Mouse (Mus musculus): ENCODE data around the gene Flna. TPM values are rescaled to one million over a fixed set of nuclear protein-coding genes. Genes with fewer than 3 reads are reported as not detected.
A peak's percentile ranks its signal among the peaks of the same experiment; 100 is the strongest.
"Not testable (repeated sequence)": the region's sequence is repeated elsewhere in the genome, so short reads cannot be mapped to it uniquely, and the experiment has no call there.

The Flna gene
- polyA plus RNA-seq, 1 experiment from 2014 or later: 333 TPM

DNA sequence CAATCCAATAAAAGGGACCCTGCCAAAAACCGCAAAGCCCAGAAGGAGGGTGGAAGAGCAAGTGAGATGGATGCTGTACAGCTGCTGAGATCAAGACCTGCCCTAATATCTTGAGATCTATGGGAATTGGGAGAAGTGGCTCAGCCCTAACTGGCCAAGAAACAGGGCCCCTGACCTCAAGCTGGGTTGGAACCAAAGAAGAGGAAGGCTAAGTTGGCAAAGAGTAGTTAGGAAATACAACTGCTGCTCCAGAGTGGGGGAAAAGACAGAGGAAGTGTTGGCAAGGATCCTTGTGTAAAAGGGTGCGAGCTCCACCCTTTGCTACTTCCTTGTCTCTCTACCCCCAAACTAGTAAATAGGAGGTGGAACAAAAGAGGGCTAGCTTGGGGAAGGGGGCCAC, 6.2 kb downstream of the Flna start:
- H3K4me1 ChIP-seq: peaks cover 5% of the 10 kb centered on the region; the same call in 1 of the 2 replicates
- peak overlapping the region; percentile 65 for H3K4me3 ChIP-seq
- H3K9me3 ChIP-seq (replicated peaks): no peaks in the 10 kb centered on the region
- 0 out of 2 replicates have a peak, but pooled peaks cover 11% of the 10 kb centered on the region for H3K27me3 ChIP-seq (ENCODE audit: low read depth, poor library complexity, severe bottlenecking)
- DNase-seq (ENCODE audit: low spot score): no peak
- 100% methylated on average over 2 of the region's 2 CpGs for WGBS
- no peak overlapping the region for H3K27ac ChIP-seq
- H3K36me3 ChIP-seq: peaks cover 56% of the 10 kb centered on the region

DNA sequence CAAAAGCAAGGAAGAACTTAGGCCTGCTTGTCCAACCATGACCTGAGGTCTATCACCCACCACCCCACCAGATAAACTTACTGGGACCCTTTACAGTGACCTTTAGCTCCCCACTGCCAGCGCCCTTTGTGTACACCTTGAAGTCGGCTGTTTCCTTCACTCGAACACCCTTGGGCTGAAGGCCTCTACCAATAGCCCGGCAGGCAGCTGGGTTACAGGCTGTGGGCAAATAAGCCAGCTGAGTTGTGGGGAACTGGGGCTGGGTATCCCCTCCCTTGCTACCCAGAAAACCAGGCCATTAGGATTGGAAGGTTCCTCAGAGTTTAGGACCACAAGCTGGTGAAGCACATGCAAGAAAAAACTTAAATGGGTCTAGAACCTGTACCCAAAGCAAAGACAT, 9.3 kb downstream of the Flna start:
- Histone ChIP-seq H3K4me3 (no peak overlapping the region), H3K36me3 (peaks cover 87% of the 10 kb centered on the region), H3K9me3 (replicated peaks) (no peaks in the 10 kb centered on the region), H3K27me3 (ENCODE audit: low read depth, poor library complexity, severe bottlenecking) (no peaks in the 10 kb centered on the region), H3K4me1 (peaks cover 5% of the 10 kb centered on the region; the same call in 1 of the 2 replicates), H3K27ac (no peak overlapping the region)
- no peak for DNase-seq (ENCODE audit: low spot score)
- WGBS: 89% methylated on average over 4 of the region's 4 CpGs

DNA sequence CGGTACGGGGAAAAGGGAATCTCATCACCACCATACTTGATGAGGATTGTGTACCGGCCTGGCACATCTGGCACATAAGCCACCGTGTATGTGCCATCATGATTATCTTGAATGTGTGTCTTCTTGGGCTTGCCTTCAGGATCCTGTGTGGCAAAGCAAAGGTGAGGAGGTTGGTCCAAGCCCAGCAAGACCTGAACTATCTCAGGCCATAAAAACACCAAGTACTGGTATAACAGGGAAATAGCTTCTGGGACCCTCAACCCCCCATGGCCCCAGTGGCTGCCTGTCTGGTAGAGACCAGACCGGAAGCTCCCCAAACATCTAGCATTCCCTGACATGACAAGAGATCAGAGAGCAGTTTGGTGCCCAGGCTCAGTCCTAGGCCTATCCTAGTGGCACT, 16.4 kb downstream of the Flna start:
- no peak overlapping the region for H3K4me3 ChIP-seq
- no peak for DNase-seq (ENCODE audit: low spot score)
- peaks cover 100% of the 10 kb centered on the region for H3K36me3 ChIP-seq
- H3K9me3 ChIP-seq (replicated peaks): no peaks in the 10 kb centered on the region
- H3K4me1 ChIP-seq: no peaks in the 10 kb centered on the region
- 0 out of 2 replicates have a peak, but pooled peaks cover 6% of the 10 kb centered on the region for H3K27me3 ChIP-seq (ENCODE audit: low read depth, poor library complexity, severe bottlenecking)
- no peak overlapping the region for H3K27ac ChIP-seq
- 90% methylated on average over 5 of the region's 5 CpGs for WGBS

DNA sequence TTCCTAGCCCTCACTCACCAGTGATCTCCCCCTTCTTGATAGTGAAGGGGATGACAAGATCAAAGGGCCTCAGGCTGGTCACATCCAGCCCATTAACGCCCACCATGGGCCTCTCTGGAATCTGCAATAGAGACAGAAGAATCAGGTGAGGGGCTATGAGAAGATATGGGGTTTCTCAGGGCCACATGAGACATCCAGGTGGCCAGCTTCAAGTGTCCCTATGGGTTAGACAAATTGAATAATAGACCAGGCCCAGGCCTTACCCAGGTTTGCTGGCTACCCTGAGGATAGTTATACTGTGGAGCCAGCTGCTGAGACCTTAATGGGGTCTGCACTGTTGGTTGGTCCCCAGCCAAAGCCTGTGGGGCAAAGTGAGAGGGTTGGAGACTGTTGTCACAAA, 19.6 kb downstream of the Flna start:
- WGBS: 79% methylated on average over 1 of the region's 1 CpGs
- peaks cover 100% of the 10 kb centered on the region for H3K36me3 ChIP-seq
- H3K4me3 ChIP-seq: no peak overlapping the region
- H3K9me3 ChIP-seq (replicated peaks): no peaks in the 10 kb centered on the region
- DNase-seq (ENCODE audit: low spot score): no peak
- no peak overlapping the region for H3K27ac ChIP-seq
- H3K4me1 ChIP-seq: no peaks in the 10 kb centered on the region
- H3K27me3 ChIP-seq (ENCODE audit: low read depth, poor library complexity, severe bottlenecking): 0 out of 2 replicates have a peak, but pooled peaks cover 6% of the 10 kb centered on the region

DNA sequence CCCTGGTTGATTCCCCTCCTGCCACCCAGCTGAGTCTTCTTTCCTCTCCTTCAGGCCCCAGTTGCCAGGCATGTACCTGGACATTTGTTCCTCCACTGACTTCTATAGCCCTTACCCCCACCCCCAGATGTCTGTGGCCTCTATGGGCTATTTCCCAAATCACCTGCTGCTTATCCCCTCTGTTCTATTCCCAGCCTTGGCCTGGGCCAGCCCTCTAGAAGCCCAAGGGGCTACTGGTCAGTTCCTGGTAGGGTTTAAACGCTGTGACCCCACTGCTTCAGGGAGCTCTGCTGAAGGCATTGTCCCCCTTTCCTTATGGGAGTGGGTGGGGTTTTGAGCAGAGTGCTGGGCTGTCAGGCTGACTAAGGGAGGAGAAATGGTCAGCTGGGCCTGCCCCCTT, 29.5 kb downstream of the Flna start:
- not testable (repeated sequence) for H3K27ac ChIP-seq; H3K4me3 ChIP-seq; DNase-seq (ENCODE audit: low spot score); H3K4me1 ChIP-seq; H3K9me3 ChIP-seq (replicated peaks)
- 58% methylated on average over 1 of the region's 1 CpGs for WGBS
- peaks cover 29% of the 10 kb centered on the region for H3K36me3 ChIP-seq
- H3K27me3 ChIP-seq (ENCODE audit: low read depth, poor library complexity, severe bottlenecking): peaks cover 20% of the 10 kb centered on the region; the same call in 1 of the 2 replicates

DNA sequence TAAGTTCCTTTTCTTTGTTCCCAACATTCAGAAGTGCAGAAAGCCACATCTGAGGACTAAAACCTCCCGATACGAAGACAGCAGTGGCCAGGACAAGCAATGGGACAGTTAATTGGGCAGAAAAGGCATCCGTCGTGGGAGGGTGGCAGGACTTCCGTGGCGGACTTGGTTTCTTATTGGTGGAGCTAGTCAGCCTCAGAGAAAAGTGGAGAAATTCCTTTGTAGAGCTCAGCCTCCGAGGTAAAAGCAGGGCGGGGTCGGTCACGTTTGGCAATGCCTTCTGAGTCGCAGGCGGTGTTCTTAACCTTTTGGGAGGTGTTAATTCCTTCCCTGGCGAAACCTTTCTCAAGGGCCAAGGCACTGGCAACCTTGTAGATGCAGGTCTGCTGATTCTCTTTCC, 30.2 kb downstream of the Flna start:
- Histone ChIP-seq H3K27me3 (ENCODE audit: low read depth, poor library complexity, severe bottlenecking) (peaks cover 17% of the 10 kb centered on the region; the same call in 1 of the 2 replicates), H3K9me3 (replicated peaks) (no peaks in the 10 kb centered on the region), H3K27ac (no peak overlapping the region), H3K4me1 (no peaks in the 10 kb centered on the region), H3K4me3 (no peak overlapping the region), H3K36me3 (peaks cover 23% of the 10 kb centered on the region)
- DNase-seq (ENCODE audit: low spot score): no peak
- WGBS: 57% methylated on average over 13 of the region's 13 CpGs

DNA sequence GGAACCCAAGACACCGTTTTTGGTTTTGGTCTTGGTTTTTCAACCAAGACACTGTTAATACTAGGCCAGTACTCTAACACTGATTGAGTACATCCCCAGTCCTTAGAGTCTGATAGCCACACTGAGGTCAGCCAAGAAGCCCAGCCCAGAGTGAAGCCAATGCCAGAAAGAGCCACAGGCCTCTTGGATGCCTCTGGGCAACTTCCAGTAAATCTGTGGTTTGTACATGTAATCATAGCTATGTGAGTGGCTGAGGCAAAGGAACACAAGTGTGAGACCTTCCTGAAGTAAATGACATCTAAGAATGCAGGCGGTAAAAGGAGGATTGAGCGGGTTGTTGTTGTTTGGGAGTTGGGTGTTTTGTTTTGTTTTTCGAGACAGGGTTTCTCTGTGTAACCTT, 31.1 kb downstream of the Flna start:
- DNase-seq (ENCODE audit: low spot score): no peak
- Histone ChIP-seq H3K4me1 (no peaks in the 10 kb centered on the region), H3K36me3 (peaks cover 13% of the 10 kb centered on the region), H3K27me3 (ENCODE audit: low read depth, poor library complexity, severe bottlenecking) (peaks cover 15% of the 10 kb centered on the region; the same call in 1 of the 2 replicates), H3K4me3 (no peak overlapping the region), H3K27ac (no peak overlapping the region), H3K9me3 (replicated peaks) (no peaks in the 10 kb centered on the region)
- 96% methylated on average over 4 of the region's 4 CpGs for WGBS

DNA sequence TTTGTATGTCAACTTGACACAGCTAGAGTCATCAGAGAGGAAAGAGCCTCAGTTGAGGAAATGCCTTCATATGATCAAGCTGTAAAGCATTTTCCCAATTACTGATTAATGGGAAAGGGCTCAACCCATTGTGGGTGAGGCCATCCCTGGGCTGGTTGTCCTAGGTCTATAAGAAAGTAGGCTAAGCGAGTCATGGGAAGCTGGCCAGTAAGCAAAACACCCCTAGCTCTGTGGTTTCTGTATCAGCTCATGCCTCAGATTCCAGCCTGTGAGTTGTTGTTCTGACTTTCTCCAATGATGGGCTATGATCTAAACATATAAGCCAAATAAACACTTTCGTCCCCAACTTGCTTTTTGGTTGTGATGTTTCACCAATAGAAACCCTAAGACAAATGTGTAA, 46.1 kb downstream of the Flna start:
- no peaks in the 10 kb centered on the region for H3K4me1 ChIP-seq
- no peak overlapping the region for H3K4me3 ChIP-seq
- H3K36me3 ChIP-seq: no peaks in the 10 kb centered on the region
- H3K9me3 ChIP-seq (replicated peaks): no peaks in the 10 kb centered on the region
- no peak for DNase-seq (ENCODE audit: low spot score)
- H3K27me3 ChIP-seq (ENCODE audit: low read depth, poor library complexity, severe bottlenecking): peaks cover 41% of the 10 kb centered on the region
- no peak overlapping the region for H3K27ac ChIP-seq
- WGBS: 80% methylated on average over 2 of the region's 2 CpGs

DNA sequence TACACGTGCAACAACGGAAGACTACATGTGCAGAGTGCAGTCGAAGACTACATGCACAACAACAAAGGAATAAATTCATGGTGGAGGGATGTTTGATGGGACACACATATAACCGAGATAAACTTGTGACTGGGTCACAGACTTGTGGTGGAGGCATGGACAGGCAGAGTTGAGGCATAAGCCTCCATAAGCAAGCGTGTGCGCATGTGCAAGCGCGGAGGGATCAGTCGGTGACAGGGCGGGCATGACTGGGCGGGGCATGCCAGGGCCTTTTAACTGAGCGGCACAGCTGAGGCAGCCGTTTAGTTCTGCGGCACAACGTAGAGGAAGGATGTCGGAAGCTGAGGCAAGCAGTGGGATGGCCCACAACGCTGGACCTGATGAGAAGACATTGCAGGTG, 72.7 kb downstream of the Flna start, which contains the start of gene Tktl1:
TSS of gene Tktl1 (plus strand) at position 301 of the 400 bp plus-strand sequence.
- H3K9me3 ChIP-seq (replicated peaks): no peaks in the 10 kb centered on the region
- no peaks in the 10 kb centered on the region for H3K4me1 ChIP-seq
- no peak within 1 kb of the TSS for H3K27ac ChIP-seq
- no peak within 1 kb of the TSS for H3K4me3 ChIP-seq
- H3K36me3 ChIP-seq: no peaks in the 10 kb centered on the region
- no peak for DNase-seq (ENCODE audit: low spot score)
- 90% methylated on average over 17 of the region's 17 CpGs for WGBS
- peaks cover 6% of the 10 kb centered on the region; the same call in 1 of the 2 replicates for H3K27me3 ChIP-seq (ENCODE audit: low read depth, poor library complexity, severe bottlenecking)

Small RNA genes within 50 kb of the gene (microRNA-seq; reads per million reads assigned to microRNA genes)
- not detected for gene Mir7091

Other genes with a start within 250 kb of the Flna start
- 65.0 and 66.6 TPM in 2 replicates for gene Irak1, start 225.9 kb downstream of the Flna start, polyA plus RNA-seq (2016; fragmentation: Nextera tagmentation; extraction: Ambion mirVana)
- not detected in 2 replicates for gene Opn1mw, start 122.4 kb downstream of the Flna start, polyA plus RNA-seq (2016; fragmentation: Nextera tagmentation; extraction: Ambion mirVana)
- 13.8 and 14.0 TPM in 2 replicates for gene Mecp2, start 114.5 kb downstream of the Flna start, polyA plus RNA-seq (2016; fragmentation: Nextera tagmentation; extraction: Ambion mirVana)
- gene Tex28, start 82.0 kb downstream of the Flna start, polyA plus RNA-seq (2016; fragmentation: Nextera tagmentation; extraction: Ambion mirVana): not detected in 2 replicates
- gene Tktl1, start 72.6 kb downstream of the Flna start, polyA plus RNA-seq (2016; fragmentation: Nextera tagmentation; extraction: Ambion mirVana): 0.05 and 0.06 TPM in 2 replicates
- gene Emd, start 4.9 kb upstream of the Flna start, polyA plus RNA-seq (2016; fragmentation: Nextera tagmentation; extraction: Ambion mirVana): 25.2 and 29.8 TPM in 2 replicates
- 862 and 901 TPM in 2 replicates for gene Rpl10, start 21.0 kb upstream of the Flna start, polyA plus RNA-seq (2016; fragmentation: Nextera tagmentation; extraction: Ambion mirVana)
- gene Taz, start 32.1 kb upstream of the Flna start, polyA plus RNA-seq (2016; fragmentation: Nextera tagmentation; extraction: Ambion mirVana): 69.0 and 80.5 TPM in 2 replicates
- gene Dnase1l1, start 32.5 kb upstream of the Flna start, polyA plus RNA-seq (2016; fragmentation: Nextera tagmentation; extraction: Ambion mirVana): 3.4 and 5.0 TPM in 2 replicates
- gene Atp6ap1, start 47.3 kb upstream of the Flna start, polyA plus RNA-seq (2016; fragmentation: Nextera tagmentation; extraction: Ambion mirVana): 80.1 and 90.7 TPM in 2 replicates
- 154 and 206 TPM in 2 replicates for gene Gdi1, start 55.2 kb upstream of the Flna start, polyA plus RNA-seq (2016; fragmentation: Nextera tagmentation; extraction: Ambion mirVana)
- gene Fam50a, start 63.2 kb upstream of the Flna start, polyA plus RNA-seq (2016; fragmentation: Nextera tagmentation; extraction: Ambion mirVana): 55.3 and 62.7 TPM in 2 replicates
- 14.4 and 17.1 TPM in 2 replicates for gene Plxna3, start 79.2 kb upstream of the Flna start, polyA plus RNA-seq (2016; fragmentation: Nextera tagmentation; extraction: Ambion mirVana)
- gene Lage3, start 103.8 kb upstream of the Flna start, polyA plus RNA-seq (2016; fragmentation: Nextera tagmentation; extraction: Ambion mirVana): 113 and 125 TPM in 2 replicates
- 57.7 and 59.8 TPM in 2 replicates for gene Ubl4a, start 123.4 kb upstream of the Flna start, polyA plus RNA-seq (2016; fragmentation: Nextera tagmentation; extraction: Ambion mirVana)
- gene Slc10a3, start 123.5 kb upstream of the Flna start, polyA plus RNA-seq (2016; fragmentation: Nextera tagmentation; extraction: Ambion mirVana): 12.2 and 13.2 TPM in 2 replicates
- 24.0 and 28.4 TPM in 2 replicates for gene Fam3a, start 143.5 kb upstream of the Flna start, polyA plus RNA-seq (2016; fragmentation: Nextera tagmentation; extraction: Ambion mirVana)
- 16.7 and 17.8 TPM in 2 replicates for gene Ikbkg, start 143.5 kb upstream of the Flna start, polyA plus RNA-seq (2016; fragmentation: Nextera tagmentation; extraction: Ambion mirVana)
- 53.8 and 54.9 TPM in 2 replicates for gene G6pdx, start 179.4 kb upstream of the Flna start, polyA plus RNA-seq (2016; fragmentation: Nextera tagmentation; extraction: Ambion mirVana)
- gene Gm6880, start 231.6 kb upstream of the Flna start, polyA plus RNA-seq (2016; fragmentation: Nextera tagmentation; extraction: Ambion mirVana): not detected in 2 replicates